Mouse (Mus musculus): ENCODE results near the gene Arl6ip4. TPM values are rescaled to one million over a fixed set of nuclear protein-coding genes. Genes with fewer than 3 reads are reported as not detected.

Gene Arl6ip4
- polyA plus RNA-seq, 1 experiment = 51.0 TPM

DNA sequence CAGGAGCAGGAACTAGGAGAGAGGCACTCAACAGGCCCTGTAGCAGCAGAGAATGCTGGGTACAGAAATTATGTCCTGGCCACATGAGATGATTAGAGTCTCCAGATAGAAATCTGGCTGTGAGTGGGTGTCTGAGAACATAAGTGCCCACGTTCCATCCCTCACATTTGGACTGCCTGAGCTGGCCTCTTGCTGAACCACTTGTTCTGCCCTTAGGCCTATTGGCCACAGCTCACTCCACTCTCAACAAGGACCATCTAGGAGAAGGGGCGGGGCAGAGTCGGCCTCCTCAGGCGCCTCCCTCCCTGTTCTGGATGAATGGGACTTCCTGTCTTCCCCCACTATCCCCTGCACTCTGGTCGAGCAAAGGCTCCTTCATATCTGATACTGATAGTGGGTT is 33.1 kb downstream of the Arl6ip4 start:
- Histone ChIP-seq H3K27ac (ENCODE audit: insufficient read depth, low read depth, low read length) (no peak overlapping the region), H3K4me1 (ENCODE audit: control insufficient read depth, insufficient read depth, low read length) (no peaks in the 10 kb centered on the region)
- TF ChIP-seq POLR2A (IDR thresholded peaks at IDR 0.05; ENCODE audit: borderline replicate concordance, low read depth, low read length) (no peak), CTCF (IDR thresholded peaks at IDR 0.05; ENCODE audit: low read depth, low read length) (no peak)

DNA sequence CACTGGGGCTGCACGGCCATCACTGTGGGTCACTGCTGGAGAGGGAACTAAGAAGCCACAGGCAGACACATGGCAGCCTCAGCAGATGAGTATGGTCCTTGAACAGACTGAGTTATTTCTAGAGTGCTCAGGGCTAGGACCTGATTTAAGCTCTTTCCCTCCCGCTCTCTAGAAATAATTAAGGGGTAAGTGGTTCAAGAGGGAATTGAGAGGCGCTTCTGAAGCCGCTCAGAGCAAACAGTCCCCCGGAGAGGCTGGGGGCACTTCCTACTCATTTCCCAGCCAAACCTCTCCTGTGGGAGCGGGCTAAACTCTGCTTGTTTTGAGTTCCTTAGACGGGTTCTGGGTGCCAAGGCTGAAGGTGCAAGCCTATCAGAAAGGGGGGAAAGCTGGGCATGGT is 35.0 kb downstream of the Arl6ip4 start:
- Histone ChIP-seq H3K4me1 (ENCODE audit: control insufficient read depth, insufficient read depth, low read length) (no peaks in the 10 kb centered on the region), H3K27ac (ENCODE audit: insufficient read depth, low read depth, low read length) (no peak overlapping the region)
- TF ChIP-seq POLR2A (IDR thresholded peaks at IDR 0.05; ENCODE audit: borderline replicate concordance, low read depth, low read length) (no peak), CTCF (IDR thresholded peaks at IDR 0.05; ENCODE audit: low read depth, low read length) (no peak)

More for the DNA sequence above, 33.1 kb downstream of the Arl6ip4 start:
- H3K4me3 ChIP-seq (ENCODE audit: insufficient read depth, low read length) = no peak overlapping the region

DNA sequence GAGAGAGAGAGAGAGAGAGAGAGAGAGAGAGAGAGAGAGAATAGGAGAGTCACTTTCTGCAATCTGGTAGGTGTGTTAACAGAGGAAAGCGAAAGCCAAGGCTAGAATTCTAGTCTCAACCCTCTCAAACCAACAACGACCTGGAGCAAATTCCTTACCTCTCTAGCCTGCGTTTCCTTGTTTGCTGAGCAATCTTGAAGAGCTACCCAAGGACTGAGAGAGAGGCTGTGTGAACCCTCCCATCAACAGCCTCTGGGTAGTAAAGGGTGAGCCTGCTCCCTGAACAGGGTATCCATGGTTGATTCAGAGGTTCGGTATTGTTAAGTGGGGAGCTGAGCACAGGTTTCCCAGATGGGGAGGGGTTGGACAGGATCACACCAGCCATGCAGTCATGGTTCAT is 36.8 kb downstream of the Arl6ip4 start:
- TF ChIP-seq CTCF (IDR thresholded peaks at IDR 0.05; ENCODE audit: low read depth, low read length) = no peak
- TF ChIP-seq POLR2A (IDR thresholded peaks at IDR 0.05; ENCODE audit: borderline replicate concordance, low read depth, low read length) = no peak
- Histone ChIP-seq H3K27ac (ENCODE audit: insufficient read depth, low read depth, low read length) (no peak overlapping the region), H3K4me1 (ENCODE audit: control insufficient read depth, insufficient read depth, low read length) (no peaks in the 10 kb centered on the region), H3K4me3 (ENCODE audit: insufficient read depth, low read length) (no peak overlapping the region)

More for the DNA sequence above, 35.0 kb downstream of the Arl6ip4 start:
- no peak overlapping the region for H3K4me3 ChIP-seq (ENCODE audit: insufficient read depth, low read length)

DNA sequence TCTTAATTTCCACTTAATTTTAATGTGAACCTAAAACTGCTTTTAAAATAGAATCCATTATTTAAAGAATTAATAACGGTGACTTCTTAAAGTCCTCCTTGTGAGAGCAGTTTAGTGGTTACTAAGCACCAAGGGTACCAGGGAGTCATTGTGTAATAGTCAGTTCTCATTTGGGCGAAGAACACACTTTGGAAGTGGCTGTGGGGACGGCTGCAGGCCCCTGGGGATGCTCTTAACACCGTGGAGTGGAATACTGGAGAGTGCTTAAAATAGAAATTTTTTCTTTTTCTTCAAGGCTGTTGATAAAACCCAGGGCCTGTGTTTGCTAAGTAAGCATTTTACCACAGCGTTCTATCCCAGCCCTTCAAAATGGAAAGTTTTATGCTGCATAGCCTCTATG is 40.1 kb downstream of the Arl6ip4 start:
- H3K27ac ChIP-seq (ENCODE audit: insufficient read depth, low read depth, low read length) = no peak overlapping the region
- no peaks in the 10 kb centered on the region for H3K4me1 ChIP-seq (ENCODE audit: control insufficient read depth, insufficient read depth, low read length)

DNA sequence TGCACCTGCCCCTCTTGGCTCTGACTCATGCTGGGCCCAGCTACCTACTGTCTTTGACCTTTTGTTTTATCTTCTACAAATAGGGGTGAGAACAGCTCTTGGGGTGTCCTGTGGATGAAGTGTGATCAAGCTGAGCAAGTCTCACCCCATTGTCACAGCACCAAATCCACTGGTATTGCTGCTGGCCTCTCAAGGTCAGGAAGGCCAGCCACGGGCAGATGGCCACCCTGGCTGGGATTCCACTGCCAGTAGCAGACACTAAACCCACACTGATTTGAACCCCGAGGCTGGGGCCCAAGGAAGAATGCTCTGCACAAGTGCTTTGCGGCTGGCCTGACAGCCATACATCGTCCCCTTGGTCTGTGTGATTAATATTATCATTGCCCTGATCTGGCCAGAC is 42.4 kb downstream of the Arl6ip4 start:
- TF ChIP-seq CTCF (IDR thresholded peaks at IDR 0.05; ENCODE audit: low read depth, low read length) = no peak
- TF ChIP-seq POLR2A (IDR thresholded peaks at IDR 0.05; ENCODE audit: borderline replicate concordance, low read depth, low read length) = no peak
- no peak overlapping the region for H3K27ac ChIP-seq (ENCODE audit: insufficient read depth, low read depth, low read length)
- no peak overlapping the region for H3K4me3 ChIP-seq (ENCODE audit: insufficient read depth, low read length)
- no peaks in the 10 kb centered on the region for H3K4me1 ChIP-seq (ENCODE audit: control insufficient read depth, insufficient read depth, low read length)

More for the DNA sequence above, 40.1 kb downstream of the Arl6ip4 start:
- no peak for TF ChIP-seq CTCF (IDR thresholded peaks at IDR 0.05; ENCODE audit: low read depth, low read length)
- TF ChIP-seq POLR2A (IDR thresholded peaks at IDR 0.05; ENCODE audit: borderline replicate concordance, low read depth, low read length) = no peak
- no peak overlapping the region for H3K4me3 ChIP-seq (ENCODE audit: insufficient read depth, low read length)

DNA sequence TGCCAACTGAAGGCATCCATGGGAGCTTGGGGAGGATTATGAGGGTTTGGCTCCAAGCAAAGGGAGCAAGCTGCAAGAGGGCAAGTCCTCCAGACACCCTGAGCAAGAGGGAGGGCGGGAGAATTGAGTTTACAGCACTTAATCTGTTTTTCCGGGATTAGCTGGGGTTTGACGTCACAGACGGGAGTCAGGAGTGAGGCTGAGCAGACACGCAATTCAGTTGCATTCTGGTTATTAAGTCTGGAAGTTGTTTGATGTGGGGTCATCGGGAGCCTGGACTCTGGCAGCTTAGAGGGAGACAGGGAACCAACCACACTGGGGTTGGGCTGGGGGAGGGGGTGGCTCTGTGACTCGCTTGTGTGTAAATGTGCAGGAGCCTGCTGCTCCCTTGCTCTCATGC is 43.6 kb downstream of the Arl6ip4 start:
- TF ChIP-seq POLR2A (IDR thresholded peaks at IDR 0.05; ENCODE audit: borderline replicate concordance, low read depth, low read length) = no peak
- Histone ChIP-seq H3K4me3 (ENCODE audit: insufficient read depth, low read length) (no peak overlapping the region), H3K4me1 (ENCODE audit: control insufficient read depth, insufficient read depth, low read length) (no peaks in the 10 kb centered on the region), H3K27ac (ENCODE audit: insufficient read depth, low read depth, low read length) (no peak overlapping the region)

DNA sequence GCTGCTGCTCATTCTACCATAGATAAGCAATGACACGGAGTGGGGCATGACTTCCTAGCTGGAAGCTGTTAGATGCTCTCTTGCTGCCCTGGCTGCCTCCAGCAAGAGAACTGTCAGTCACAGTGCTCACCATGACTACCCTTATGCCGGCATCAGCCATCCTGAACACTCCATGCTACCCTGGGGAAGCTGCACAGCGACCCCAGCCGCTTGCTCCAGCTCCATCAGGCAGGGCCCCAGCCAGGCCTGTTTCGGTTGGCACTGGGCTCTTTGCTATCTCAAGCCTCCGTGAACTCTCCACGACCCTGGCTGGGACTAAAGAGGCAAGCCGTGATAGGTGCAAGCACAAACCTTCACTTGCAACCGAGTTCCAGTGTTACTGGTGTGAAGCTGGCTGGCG is 45.9 kb downstream of the Arl6ip4 start:
- TF ChIP-seq CTCF (IDR thresholded peaks at IDR 0.05; ENCODE audit: low read depth, low read length) (no peak), POLR2A (IDR thresholded peaks at IDR 0.05; ENCODE audit: borderline replicate concordance, low read depth, low read length) (no peak)
- peaks cover 8% of the 10 kb centered on the region for H3K4me1 ChIP-seq (ENCODE audit: control insufficient read depth, insufficient read depth, low read length)
- H3K4me3 ChIP-seq (ENCODE audit: insufficient read depth, low read length) = no peak overlapping the region
- H3K27ac ChIP-seq (ENCODE audit: insufficient read depth, low read depth, low read length) = no peak overlapping the region

DNA sequence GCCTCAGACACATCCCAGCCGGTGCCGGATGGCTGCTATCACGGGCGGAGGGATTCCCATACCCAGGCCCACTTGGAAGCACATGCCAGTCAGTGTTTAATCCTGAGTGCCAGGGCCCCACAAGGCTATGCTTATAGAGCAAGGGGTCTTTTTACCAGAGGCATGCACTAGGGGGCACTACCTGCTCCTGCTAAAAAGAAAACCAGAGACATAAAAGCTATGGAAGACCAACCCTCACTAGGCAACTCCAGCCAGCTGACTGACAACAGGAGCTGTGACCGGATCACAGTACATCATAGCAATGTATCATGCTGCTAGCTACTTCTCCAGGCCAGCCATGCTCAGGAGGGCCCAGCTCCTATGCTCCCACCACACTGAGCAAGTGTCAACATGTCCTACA is 46.7 kb downstream of the Arl6ip4 start:
- no peak overlapping the region for H3K27ac ChIP-seq (ENCODE audit: insufficient read depth, low read depth, low read length)
- peaks cover 8% of the 10 kb centered on the region for H3K4me1 ChIP-seq (ENCODE audit: control insufficient read depth, insufficient read depth, low read length)
- TF ChIP-seq CTCF (IDR thresholded peaks at IDR 0.05; ENCODE audit: low read depth, low read length) = peak; percentile 3; the same call in 1 of the 2 replicates
- TF ChIP-seq POLR2A (IDR thresholded peaks at IDR 0.05; ENCODE audit: borderline replicate concordance, low read depth, low read length) = no peak

DNA sequence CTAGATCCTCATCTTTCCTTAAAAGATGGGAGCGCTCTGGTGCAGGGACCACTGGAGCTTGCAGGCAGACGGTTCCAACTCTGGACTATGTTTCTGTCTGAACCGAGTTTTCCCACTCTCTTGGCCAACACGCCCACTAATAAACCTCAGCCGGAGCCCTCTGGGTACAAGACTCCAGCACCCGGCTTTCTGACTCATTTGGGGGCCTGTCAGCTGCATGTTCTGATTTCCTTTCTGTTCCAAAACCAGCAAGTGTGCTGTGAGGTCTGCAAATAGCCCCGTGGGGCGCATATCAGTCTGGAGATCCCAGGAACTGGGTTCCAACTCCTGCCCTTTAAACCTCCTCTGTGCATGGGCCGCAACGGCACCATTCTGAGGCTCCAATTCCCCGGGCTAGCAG is 47.6 kb downstream of the Arl6ip4 start:
- H3K4me3 ChIP-seq (ENCODE audit: insufficient read depth, low read length) = no peak overlapping the region
- TF ChIP-seq POLR2A (IDR thresholded peaks at IDR 0.05; ENCODE audit: borderline replicate concordance, low read depth, low read length) = no peak
- no peak for TF ChIP-seq CTCF (IDR thresholded peaks at IDR 0.05; ENCODE audit: low read depth, low read length)
- no peak overlapping the region for H3K27ac ChIP-seq (ENCODE audit: insufficient read depth, low read depth, low read length)
- peaks cover 8% of the 10 kb centered on the region for H3K4me1 ChIP-seq (ENCODE audit: control insufficient read depth, insufficient read depth, low read length)

More for the DNA sequence above, 46.7 kb downstream of the Arl6ip4 start:
- H3K4me3 ChIP-seq (ENCODE audit: insufficient read depth, low read length) = no peak overlapping the region

DNA sequence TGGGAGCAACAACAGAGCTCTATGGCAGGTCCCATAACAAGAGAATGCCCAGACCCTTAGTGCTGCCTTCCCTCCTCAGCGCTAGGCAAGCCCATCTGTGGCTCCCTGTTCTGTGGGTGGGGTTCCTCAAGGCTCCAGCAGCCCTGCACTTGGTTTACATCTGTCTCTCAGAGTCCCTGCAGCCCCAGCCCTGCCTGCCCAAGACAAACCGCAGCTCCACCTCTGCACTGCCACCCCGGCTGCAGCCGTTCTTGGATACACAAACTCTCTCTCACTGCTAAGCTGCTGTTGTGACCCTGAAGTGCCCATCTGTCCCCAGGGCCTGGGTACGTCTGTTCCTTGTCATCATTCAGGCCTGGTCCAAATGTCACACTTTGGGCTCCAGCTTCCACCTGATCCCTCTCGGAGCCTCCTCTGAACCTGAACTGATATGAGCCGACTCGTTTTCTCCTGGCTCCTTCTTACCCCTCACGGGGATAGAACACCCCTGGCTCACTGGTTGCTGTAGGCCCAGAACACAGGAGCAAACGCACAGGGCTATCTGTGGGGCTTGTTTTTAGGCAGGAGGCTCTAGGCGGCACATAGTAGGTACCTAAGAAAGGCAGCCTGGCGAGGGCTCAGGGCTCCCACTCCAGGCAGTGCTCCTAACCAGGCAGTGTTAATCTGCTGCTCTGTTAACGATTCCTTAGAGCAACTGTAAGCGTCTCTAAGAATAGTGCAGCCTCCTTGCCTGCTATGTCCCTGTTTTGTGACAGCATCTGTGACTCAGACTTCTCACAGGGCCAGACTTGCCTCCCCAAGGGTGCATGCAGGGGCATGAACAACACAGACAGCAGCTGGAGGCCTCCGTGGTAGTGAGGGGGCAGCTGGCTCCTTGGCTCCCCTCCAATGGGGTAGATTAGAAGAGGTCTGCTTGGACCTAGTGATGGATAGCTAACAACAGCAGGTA is 50.0 kb downstream of the Arl6ip4 start:
- H3K4me3 ChIP-seq (ENCODE audit: insufficient read depth, low read length) = no peak overlapping the region
- peaks cover 8% of the 10 kb centered on the region for H3K4me1 ChIP-seq (ENCODE audit: control insufficient read depth, insufficient read depth, low read length)
- TF ChIP-seq CTCF (IDR thresholded peaks at IDR 0.05; ENCODE audit: low read depth, low read length) (no peak), POLR2A (IDR thresholded peaks at IDR 0.05; ENCODE audit: borderline replicate concordance, low read depth, low read length) (no peak)
- H3K27ac ChIP-seq (ENCODE audit: insufficient read depth, low read depth, low read length) = no peak overlapping the region
